Mouse (Mus musculus): ENCODE results near the gene Tmem63c.

Tmem63c gene

DNA sequence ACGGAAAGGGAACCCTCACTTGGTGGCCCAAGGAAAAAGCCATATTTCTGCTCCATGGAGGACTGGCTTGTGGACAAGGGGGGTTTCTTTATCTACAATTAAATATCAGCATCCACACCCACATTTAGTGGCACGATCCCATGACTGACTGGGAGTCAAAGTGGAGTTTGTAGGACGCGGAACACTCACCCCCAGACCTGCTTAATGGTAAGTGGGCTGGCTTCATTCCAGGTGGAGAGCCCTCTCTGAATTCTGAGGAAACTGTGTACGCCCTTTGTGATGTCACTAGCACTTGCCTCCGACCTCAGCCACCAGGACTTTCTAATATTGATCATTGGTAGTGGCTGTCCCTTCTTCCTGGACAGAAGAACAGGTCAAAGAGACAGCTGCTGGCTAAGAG is at the start of gene Tmem63c:
Gene Tmem63c, plus strand, starts transcription at position 301 of the 400 bp plus-strand sequence.
- no peak for DNase-seq (ENCODE audit: low spot score in 2 of 2)

- DNase-seq (ENCODE audit: low spot score in 2 of 2): peak; percentile 39 to 59
These were observed 47.9 kb upstream of the Tmem63c start for GRCm38 (mm10) chr12:86973216-86973615.

GRCm38 (mm10) chr12:86973706-86974105 is 47.4 kb upstream of the Tmem63c start:
- DNase-seq (ENCODE audit: low spot score in 2 of 2): no peak

GRCm38 (mm10) chr12:86974387-86975288 is 46.5 kb upstream of the Tmem63c start:
- DNase-seq (ENCODE audit: low spot score in 2 of 2): peak; percentile 70 to 73

- no peak for DNase-seq (ENCODE audit: low spot score in 2 of 2)
These were observed 45.4 kb upstream of the Tmem63c start for GRCm38 (mm10) chr12:86975761-86976160.

GRCm38 (mm10) chr12:86976511-86977168 is 44.5 kb upstream of the Tmem63c start:
- DNase-seq (ENCODE audit: low spot score in 2 of 2): no peak

DNA sequence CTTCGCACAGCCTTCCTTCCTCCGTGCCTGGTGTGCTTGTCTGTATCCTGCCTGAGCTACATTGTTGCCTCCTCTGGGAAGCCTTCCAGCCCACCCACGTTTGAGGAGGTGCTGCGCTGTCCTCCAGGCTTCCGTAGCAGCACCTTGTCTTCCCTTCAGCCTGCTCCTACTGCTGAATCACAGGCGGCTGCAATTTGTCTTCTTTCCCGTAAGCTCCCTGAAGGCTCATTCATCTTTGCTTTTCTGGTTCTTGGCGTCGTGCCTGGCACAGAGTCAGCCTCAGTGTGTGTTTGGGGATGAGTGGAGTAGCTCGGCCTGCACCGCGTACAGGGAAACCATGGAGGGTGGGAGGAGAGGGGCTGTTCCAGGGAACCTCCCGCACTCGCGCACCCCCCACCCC is 43.3 kb upstream of the Tmem63c start:
- peak; percentile 45 to 62 for DNase-seq (ENCODE audit: low spot score in 2 of 2)

GRCm38 (mm10) chr12:86981180-86981579 is 40.0 kb upstream of the Tmem63c start:
- DNase-seq (ENCODE audit: low spot score in 2 of 2): no peak

- peak; percentile 46 to 63 for DNase-seq (ENCODE audit: low spot score in 2 of 2)
These were observed 37.5 kb upstream of the Tmem63c start for GRCm38 (mm10) chr12:86983470-86984193.

DNA sequence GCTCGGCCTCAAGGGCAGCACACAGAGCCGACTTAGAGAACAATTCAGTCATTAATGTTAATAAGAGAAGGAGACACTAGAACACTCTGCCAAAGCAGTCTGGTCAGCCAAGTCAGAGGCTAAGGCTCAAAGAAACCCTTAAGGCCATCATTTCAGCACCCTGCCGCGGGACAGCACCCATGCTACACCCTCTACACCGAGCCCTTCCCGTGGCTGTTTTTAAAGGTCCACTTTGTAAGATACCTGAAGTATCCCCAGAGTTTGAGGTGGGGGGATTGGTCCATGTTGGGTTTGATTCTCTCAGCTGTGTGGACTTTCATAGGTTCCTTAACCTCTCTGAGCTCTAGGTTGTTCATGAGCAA is 37.0 kb upstream of the Tmem63c start:
- no peak for DNase-seq (ENCODE audit: low spot score in 2 of 2)

GRCm38 (mm10) chr12:86986562-86986961 is 34.6 kb upstream of the Tmem63c start:
- no peak for DNase-seq (ENCODE audit: low spot score in 2 of 2)

GRCm38 (mm10) chr12:86988227-86988626 is 32.9 kb upstream of the Tmem63c start:
- no peak for DNase-seq (ENCODE audit: low spot score in 2 of 2)

- DNase-seq (ENCODE audit: low spot score in 2 of 2): no peak
These were observed 31.8 kb upstream of the Tmem63c start for GRCm38 (mm10) chr12:86989378-86989777.

DNA sequence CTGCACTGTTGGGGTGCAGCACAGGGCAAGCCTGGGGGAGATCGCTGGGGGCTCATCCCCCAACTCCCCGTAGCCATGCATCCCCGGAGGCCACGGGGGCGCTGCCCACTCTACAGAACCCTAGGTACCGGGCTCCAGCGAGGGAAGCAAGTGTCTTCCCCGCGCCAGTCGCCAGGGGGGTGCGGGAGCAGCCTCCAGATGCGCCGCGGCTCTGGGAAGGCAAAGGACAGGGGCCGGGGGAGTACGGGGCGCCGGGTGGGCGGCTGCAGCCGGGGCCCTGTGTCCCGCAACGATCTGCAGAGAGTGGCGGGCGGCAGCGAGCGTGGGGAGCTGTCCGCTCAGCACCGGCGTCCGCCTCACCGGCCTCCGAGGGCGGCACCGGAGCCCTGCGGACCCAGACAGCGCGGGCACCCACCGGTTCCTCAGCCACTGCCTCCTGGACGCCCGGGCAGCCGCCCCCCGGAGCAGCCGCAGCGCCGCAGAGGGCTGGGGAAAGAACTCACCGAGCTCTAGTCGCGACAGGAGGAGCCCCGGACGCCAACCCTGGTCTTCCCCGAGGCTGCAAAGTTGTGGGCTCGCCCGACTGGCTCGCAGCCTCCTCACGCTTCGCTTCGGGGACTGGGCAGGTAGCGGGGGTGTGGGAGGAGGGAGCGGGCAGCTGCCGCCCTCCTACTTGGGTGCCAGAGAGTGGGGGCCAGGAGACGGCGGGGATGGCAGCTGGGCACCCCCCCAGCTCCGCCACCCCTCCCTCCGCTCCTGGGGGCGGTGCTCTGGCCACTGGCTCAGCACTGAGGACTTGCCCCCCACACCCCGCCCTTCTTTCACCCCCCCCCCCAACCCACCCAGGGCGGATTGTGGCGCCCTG is 31.0 kb upstream of the Tmem63c start, which contains the start of gene Zdhhc22:
Gene Zdhhc22, minus strand, starts transcription at position 541 of the 865 bp plus-strand sequence.
- DNase-seq (ENCODE audit: low spot score in 2 of 2): no peak

GRCm38 (mm10) chr12:86990755-86991110 is 30.4 kb upstream of the Tmem63c start:
- DNase-seq (ENCODE audit: low spot score in 2 of 2): no peak

DNA sequence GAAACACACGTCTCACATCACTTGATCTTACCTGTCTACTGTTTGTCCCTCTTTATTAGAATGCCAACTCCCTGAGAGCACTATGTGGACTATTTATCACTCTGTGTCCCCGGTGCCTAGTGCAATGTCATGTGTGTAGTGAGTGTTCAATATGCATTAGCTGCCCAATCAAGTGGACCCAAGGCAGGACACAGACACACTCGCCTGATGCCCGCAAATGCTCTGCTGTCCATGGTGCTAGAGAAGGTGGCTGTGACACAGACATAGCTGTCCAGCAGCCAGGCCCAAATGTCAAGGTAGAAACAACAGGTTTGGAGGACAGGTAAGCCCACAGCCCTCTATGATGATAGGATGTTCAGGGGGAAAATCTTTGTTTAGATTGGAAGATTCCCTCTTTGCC is 27.0 kb upstream of the Tmem63c start:
- DNase-seq (ENCODE audit: low spot score in 2 of 2): no peak

DNA sequence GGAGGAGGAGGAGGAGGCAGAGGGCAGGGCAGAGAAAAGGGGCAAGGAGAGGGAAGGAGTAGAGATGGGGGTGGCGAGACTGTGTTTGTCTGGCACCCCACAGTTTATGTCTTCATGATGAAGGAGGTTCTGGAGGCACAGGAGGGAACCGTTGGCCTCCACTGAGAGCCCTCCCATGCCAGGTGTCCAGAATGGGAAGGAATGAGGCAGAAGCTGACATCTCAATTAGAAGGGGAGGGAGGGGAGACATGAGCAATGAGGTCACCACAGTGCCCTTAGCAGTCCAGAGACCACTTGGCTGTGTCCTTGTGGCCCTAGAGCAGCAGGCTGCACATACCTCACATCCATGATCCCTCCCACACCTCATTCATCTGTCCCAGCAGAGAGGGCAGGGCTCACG is 26.4 kb upstream of the Tmem63c start:
- no peak for DNase-seq (ENCODE audit: low spot score in 2 of 2)

- no peak for DNase-seq (ENCODE audit: low spot score in 2 of 2)
These were observed 25.2 kb upstream of the Tmem63c start for GRCm38 (mm10) chr12:86995931-86996330.

- DNase-seq (ENCODE audit: low spot score in 2 of 2): no peak
These were observed 22.4 kb upstream of the Tmem63c start for GRCm38 (mm10) chr12:86998699-86999098.

DNA sequence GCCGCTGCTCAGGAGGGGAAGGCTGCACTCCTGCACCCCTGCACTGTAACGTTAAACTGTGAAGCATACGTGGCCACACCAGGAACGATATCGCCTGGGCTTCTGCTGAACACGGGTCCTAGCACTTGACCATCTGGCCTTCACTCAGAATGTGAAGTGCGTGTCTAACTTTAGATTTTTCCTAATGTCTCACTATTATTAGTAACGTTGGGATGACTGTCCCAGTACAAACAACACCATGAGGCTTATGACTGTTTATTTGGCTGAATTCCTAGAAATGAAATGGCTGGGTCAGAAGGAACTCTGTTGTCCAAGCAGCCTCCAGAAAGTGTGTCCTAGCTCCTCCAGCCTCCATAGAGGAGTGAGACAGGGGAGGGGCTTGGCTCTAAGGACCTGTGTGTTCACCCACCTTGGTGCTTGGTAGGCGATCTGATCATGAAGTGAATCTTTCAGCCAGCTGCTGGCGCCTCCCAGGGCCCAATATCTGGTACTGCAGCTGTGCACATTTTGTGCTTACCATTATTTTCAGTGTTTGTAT is 21.8 kb upstream of the Tmem63c start:
- no peak for DNase-seq (ENCODE audit: low spot score in 2 of 2)

Measured in frontal cortex, postnatal 25 days (tissue).